Mouse (Mus musculus) G1E (cell line): ENCODE data around the gene Il11ra1.

Source experiments
- CTCF ChIP-seq: IDR thresholded peaks from 2 replicates; pipeline ENCODE4 v1.5.1; 2012; ENCODE audit warnings: low read depth, low read length, inconsistent platforms, mixed read lengths
- GATA1 ChIP-seq: IDR thresholded peaks from 2 replicates; pipeline ENCODE4 v1.6.1; 2012; ENCODE audit warnings: borderline replicate concordance, low read length, inconsistent platforms, mixed read lengths
- GATA2 ChIP-seq: IDR thresholded peaks from 2 replicates; pipeline ENCODE4 v1.6.1; 2012; ENCODE audit warnings: low read depth, low read length, inconsistent platforms, borderline replicate concordance
- POLR2AphosphoS5 ChIP-seq: IDR thresholded peaks from 2 replicates; pipeline ENCODE4 v1.6.1; 2012; ENCODE audit warnings: low read depth, low read length, inconsistent platforms; ENCODE audit not compliant: insufficient replicate concordance
- TAL1 ChIP-seq: conservative IDR thresholded peaks from 2 replicates; pipeline ENCODE4 v1.6.1; 2012; ENCODE audit warnings: low read depth, low read length, inconsistent platforms, mixed read lengths

GRCm38 (mm10) chr4:41713197-41714067 lies 13.6 kb downstream of the Il11ra1 start, which contains the start of gene Rpp25l:
- TF ChIP-seq CTCF (no peak), POLR2AphosphoS5 (no peak), GATA2 (no peak), GATA1 (no peak), TAL1 (no peak)
